Mouse (Mus musculus) c-Kit-positive CD71-negative TER-119-negative erythroid progenitor cells, embryonic 14.5 days (primary cell): ENCODE measurements at regions not wholly inside any gene's neighbourhood (a gene's known extent, or its start where the extent isn't known, plus 50 kb on each side); places are given as distances from the start of the nearest gene placed in this dataset.
"Not testable (repeated sequence)": the region's sequence is repeated elsewhere in the genome, so short reads cannot be mapped to it uniquely, and the experiment has no call there.

Experiments
- DNase-seq: peaks from one replicate; pipeline ENCODE4 v3.0.0-alpha.2; 2013; ENCODE audit warnings: low read depth

DNA sequence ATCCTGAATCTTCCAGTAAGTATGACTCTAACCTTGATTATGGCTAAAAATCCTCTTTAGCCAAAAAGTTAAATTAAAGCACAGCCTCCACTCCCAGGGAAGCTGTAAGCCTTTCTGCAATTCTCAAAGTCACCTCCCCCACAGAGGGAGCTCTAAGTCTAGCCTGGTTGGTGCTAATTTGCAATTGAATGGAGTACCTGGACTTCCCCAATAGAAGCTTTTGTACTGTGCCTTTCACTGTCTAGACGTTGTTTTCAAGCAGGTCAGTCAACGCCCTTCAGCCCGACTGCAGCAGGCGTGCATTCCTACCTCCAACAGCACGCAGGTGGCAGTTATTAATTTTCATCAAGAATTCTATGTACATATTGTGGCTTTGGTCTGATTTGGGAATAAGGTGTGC, 87.2 kb downstream of the Catsperg2 start:
- not testable (repeated sequence) for DNase-seq

- DNase-seq = no peak
Observed at GRCm38 (mm10) chr7:29602356-29602755, 83.9 kb upstream of the Sipa1l3 start.

- no peak for DNase-seq
Observed at GRCm38 (mm10) chr7:29601337-29601736, 82.9 kb upstream of the Sipa1l3 start.

GRCm38 (mm10) chr7:29597291-29597690, 78.8 kb upstream of the Sipa1l3 start:
- DNase-seq = peak; percentile 26

GRCm38 (mm10) chr7:29578128-29578527, 59.7 kb upstream of the Sipa1l3 start:
- no peak for DNase-seq

DNA sequence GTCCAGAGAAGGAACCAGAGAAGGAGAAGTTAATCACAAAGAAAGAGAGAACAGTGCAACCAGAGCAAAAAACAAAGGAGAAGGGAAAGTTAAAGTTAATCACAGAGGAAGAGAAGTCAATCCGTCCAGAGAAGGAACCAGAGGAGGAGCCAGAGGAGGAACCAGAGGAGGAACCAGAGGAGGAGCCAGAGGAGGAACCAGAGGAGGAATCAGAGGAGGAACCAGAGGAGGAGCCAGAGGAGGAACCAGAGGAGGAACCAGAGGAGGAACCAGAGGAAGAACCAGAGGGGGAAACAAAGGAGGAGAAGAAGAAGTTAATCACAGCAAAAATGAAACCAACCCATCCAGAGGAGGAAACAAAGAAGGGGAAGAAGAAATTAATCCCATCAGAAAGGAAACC, 57.2 kb upstream of the Sipa1l3 start:
- no peak for DNase-seq
